Mouse (Mus musculus): ENCODE data around the gene Lrriq4. TPM values are rescaled to one million over a fixed set of nuclear protein-coding genes. Genes with fewer than 3 reads are reported as not detected.

Lrriq4 gene
- polyA plus RNA-seq, 1 experiment from 2014 or later = not detected

DNA sequence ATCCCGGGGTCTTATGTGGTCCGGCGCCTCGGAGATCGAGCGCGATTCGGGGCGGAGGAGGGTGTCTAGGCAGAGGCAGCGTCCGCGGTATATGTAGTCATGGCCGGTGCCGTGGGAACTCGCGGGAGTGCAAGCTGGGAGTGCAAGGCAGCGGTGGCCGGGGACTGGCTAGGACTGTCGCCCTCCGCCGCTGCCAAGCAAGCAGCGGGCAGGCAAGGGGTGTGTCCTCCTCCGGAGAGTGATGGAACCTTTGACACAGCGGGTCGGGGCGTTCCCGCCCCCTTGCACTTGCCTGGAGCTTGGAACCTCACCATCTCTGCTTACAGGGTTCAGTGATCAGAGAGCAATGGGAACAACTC lies 41.6 kb upstream of the Lrriq4 start:
- peak overlapping the region; percentile 98 for H3K9ac ChIP-seq (ENCODE audit: low read length)
- no peaks in the 10 kb centered on the region for H3K9me3 ChIP-seq (replicated peaks; ENCODE audit: control insufficient read depth, low read length)
- peaks cover 21% of the 10 kb centered on the region for H3K4me1 ChIP-seq (ENCODE audit: control insufficient read depth, insufficient read depth, low read length)
- peaks cover 19% of the 10 kb centered on the region for H3K36me3 ChIP-seq (ENCODE audit: control insufficient read depth, insufficient read depth)
- H3K4me2 ChIP-seq (ENCODE audit: low read depth, low read length) = peak overlapping the region; percentile 82
- ATAC-seq (replicated peaks; ENCODE audit: extremely low read depth, insufficient read depth, low FRiP score) = peak; percentile 28
- peak overlapping the region; percentile 96 for H3K27ac ChIP-seq (ENCODE audit: low read length)
- H3K27me3 ChIP-seq (ENCODE audit: control insufficient read depth, insufficient read depth, low read length) = no peaks in the 10 kb centered on the region
- under 1% methylated on average over 27 of the region's 27 CpGs for WGBS
- peak overlapping the region; percentile 99 for H3K4me3 ChIP-seq (ENCODE audit: low read length)

DNA sequence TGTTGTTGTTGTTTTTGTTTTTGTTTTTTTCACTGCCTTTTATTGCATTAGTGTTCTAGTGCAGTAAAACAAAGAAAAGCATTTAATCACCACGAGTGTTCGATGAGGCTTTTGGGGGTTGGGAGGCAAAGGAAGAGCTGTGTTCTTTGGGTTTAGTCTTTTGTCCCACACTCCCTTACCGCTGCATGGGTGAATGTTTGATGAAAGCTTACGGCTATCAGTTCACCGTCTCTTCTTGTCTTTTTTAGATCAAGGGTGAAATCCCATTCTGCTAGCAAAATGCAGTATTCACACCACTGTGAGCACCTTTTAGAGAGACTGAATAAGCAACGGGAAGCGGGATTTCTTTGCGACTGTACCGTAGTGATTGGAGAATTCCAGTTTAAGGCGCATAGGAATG lies 41.1 kb upstream of the Lrriq4 start:
- peaks cover 24% of the 10 kb centered on the region for H3K36me3 ChIP-seq (ENCODE audit: control insufficient read depth, insufficient read depth)
- peaks cover 21% of the 10 kb centered on the region for H3K4me1 ChIP-seq (ENCODE audit: control insufficient read depth, insufficient read depth, low read length)
- no peaks in the 10 kb centered on the region for H3K27me3 ChIP-seq (ENCODE audit: control insufficient read depth, insufficient read depth, low read length)
- peak overlapping the region; percentile 82 for H3K4me2 ChIP-seq (ENCODE audit: low read depth, low read length)
- WGBS = 41% methylated on average over 10 of the region's 10 CpGs
- H3K27ac ChIP-seq (ENCODE audit: low read length) = no peak overlapping the region
- ATAC-seq (replicated peaks; ENCODE audit: extremely low read depth, insufficient read depth, low FRiP score) = no peak
- peak overlapping the region; percentile 98 for H3K9ac ChIP-seq (ENCODE audit: low read length)
- H3K9me3 ChIP-seq (replicated peaks; ENCODE audit: control insufficient read depth, low read length) = no peaks in the 10 kb centered on the region
- peak overlapping the region; percentile 99 for H3K4me3 ChIP-seq (ENCODE audit: low read length)

DNA sequence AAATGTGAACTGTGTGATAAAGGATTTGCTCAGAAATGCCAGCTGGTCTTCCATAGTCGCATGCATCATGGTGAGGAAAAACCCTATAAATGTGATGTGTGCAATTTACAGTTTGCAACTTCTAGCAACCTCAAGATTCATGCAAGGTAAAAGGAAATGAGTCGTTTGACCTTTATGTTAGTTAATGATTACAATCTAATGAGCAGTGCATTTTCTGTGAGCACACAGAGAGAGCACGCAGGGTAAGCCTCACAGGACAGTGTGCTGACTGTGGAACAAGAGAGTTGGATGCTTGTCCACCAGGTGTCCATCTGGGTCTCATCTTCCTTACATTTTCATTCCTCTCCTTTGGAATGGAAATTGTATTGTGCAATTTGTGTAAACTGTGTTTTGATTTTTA lies 35.3 kb upstream of the Lrriq4 start:
- Histone ChIP-seq H3K27ac (ENCODE audit: low read length) (no peak overlapping the region), H3K36me3 (ENCODE audit: control insufficient read depth, insufficient read depth) (peaks cover 63% of the 10 kb centered on the region), H3K9me3 (replicated peaks; ENCODE audit: control insufficient read depth, low read length) (no peaks in the 10 kb centered on the region), H3K4me3 (ENCODE audit: low read length) (no peak overlapping the region), H3K4me1 (ENCODE audit: control insufficient read depth, insufficient read depth, low read length) (no peaks in the 10 kb centered on the region), H3K4me2 (ENCODE audit: low read depth, low read length) (no peak overlapping the region), H3K27me3 (ENCODE audit: control insufficient read depth, insufficient read depth, low read length) (no peaks in the 10 kb centered on the region), H3K9ac (ENCODE audit: low read length) (no peak overlapping the region)
- 87% methylated on average over 3 of the region's 3 CpGs for WGBS
- no peak for ATAC-seq (replicated peaks; ENCODE audit: extremely low read depth, insufficient read depth, low FRiP score)

DNA sequence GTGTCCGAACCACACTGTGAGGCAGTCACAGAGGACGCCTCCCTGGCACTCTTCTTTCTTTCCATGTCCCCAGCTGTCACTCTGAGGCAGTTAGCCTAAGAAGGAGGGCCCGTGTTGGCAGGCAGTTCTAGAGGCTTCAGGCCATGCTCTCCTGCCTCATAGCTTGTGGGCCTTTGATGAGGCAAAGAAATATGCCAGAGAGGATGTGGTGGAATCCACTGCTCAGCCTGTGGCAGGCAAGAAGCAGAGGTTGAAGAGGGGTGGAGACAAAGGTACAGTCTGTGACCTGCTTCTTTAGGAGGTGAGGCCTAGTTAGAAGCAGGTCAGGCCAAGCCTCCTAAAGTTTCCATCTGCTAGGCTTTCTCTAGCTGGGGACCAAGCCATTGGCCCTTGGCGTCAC lies 33.4 kb upstream of the Lrriq4 start:
- 93% methylated on average over 4 of the region's 4 CpGs for WGBS

DNA sequence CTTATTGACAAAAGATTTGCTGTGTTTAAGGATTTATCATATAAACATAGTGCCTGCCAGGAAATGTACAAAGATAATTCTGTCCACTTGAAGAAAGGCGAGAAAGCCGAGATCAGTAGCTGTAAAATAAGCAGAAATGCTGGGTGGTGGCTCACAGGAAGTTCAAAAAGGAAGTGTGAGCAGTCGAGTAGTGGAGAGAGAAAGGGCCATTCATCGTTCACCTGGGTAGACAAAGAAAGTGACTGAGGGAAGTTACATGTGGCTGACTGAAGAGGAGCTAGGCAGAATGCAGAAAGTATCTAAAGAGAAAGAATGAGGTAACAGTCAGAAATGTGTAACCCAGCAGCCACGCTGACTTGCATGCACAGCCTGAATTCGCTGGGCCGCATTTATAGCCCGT lies 24.2 kb upstream of the Lrriq4 start:
- Histone ChIP-seq H3K27me3 (ENCODE audit: control insufficient read depth, insufficient read depth, low read length) (no peaks in the 10 kb centered on the region), H3K4me3 (ENCODE audit: low read length) (no peak overlapping the region), H3K4me2 (ENCODE audit: low read depth, low read length) (no peak overlapping the region), H3K9ac (ENCODE audit: low read length) (no peak overlapping the region), H3K4me1 (ENCODE audit: control insufficient read depth, insufficient read depth, low read length) (0 out of 2 replicates have a peak, but pooled peaks cover 2% of the 10 kb centered on the region), H3K36me3 (ENCODE audit: control insufficient read depth, insufficient read depth) (peaks cover 28% of the 10 kb centered on the region), H3K27ac (ENCODE audit: low read length) (no peak overlapping the region), H3K9me3 (replicated peaks; ENCODE audit: control insufficient read depth, low read length) (no peaks in the 10 kb centered on the region)
- 74% methylated on average over 8 of the region's 8 CpGs for WGBS
- no peak for ATAC-seq (replicated peaks; ENCODE audit: extremely low read depth, insufficient read depth, low FRiP score)

More for the DNA sequence above, 33.4 kb upstream of the Lrriq4 start:
- no peaks in the 10 kb centered on the region for H3K9me3 ChIP-seq (replicated peaks; ENCODE audit: control insufficient read depth, low read length)
- no peaks in the 10 kb centered on the region for H3K27me3 ChIP-seq (ENCODE audit: control insufficient read depth, insufficient read depth, low read length)
- no peak overlapping the region for H3K4me3 ChIP-seq (ENCODE audit: low read length)
- no peak overlapping the region for H3K9ac ChIP-seq (ENCODE audit: low read length)
- H3K4me2 ChIP-seq (ENCODE audit: low read depth, low read length) = no peak overlapping the region
- no peak for ATAC-seq (replicated peaks; ENCODE audit: extremely low read depth, insufficient read depth, low FRiP score)
- H3K36me3 ChIP-seq (ENCODE audit: control insufficient read depth, insufficient read depth) = peaks cover 71% of the 10 kb centered on the region
- H3K27ac ChIP-seq (ENCODE audit: low read length) = no peak overlapping the region
- H3K4me1 ChIP-seq (ENCODE audit: control insufficient read depth, insufficient read depth, low read length) = no peaks in the 10 kb centered on the region

DNA sequence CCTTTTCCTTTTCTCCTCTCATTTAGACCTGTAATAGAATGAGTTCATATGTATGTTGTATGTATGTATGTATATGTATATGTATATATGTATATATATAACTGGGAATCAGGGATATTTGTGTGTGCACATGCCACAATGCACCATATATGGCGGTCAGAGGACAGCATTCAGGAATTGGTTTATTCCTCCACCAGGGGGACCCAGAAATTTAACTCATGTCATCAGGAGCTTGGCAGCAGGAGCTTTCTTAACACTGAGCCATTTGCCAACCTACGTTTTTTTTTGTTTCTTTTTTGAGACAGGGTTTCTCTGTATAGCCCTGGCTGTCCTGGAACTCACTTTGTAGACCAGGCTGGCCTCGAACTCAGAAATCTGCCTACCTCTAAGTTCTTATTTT lies 10.6 kb upstream of the Lrriq4 start:
- no peaks in the 10 kb centered on the region for H3K27me3 ChIP-seq (ENCODE audit: control insufficient read depth, insufficient read depth, low read length)
- no peak overlapping the region for H3K4me2 ChIP-seq (ENCODE audit: low read depth, low read length)
- no peaks in the 10 kb centered on the region for H3K4me1 ChIP-seq (ENCODE audit: control insufficient read depth, insufficient read depth, low read length)
- H3K9ac ChIP-seq (ENCODE audit: low read length) = no peak overlapping the region
- WGBS = 48% methylated on average over 3 of the region's 3 CpGs
- no peak for ATAC-seq (replicated peaks; ENCODE audit: extremely low read depth, insufficient read depth, low FRiP score)
- no peak overlapping the region for H3K27ac ChIP-seq (ENCODE audit: low read length)
- no peaks in the 10 kb centered on the region for H3K9me3 ChIP-seq (replicated peaks; ENCODE audit: control insufficient read depth, low read length)
- no peak overlapping the region for H3K4me3 ChIP-seq (ENCODE audit: low read length)
- no peaks in the 10 kb centered on the region for H3K36me3 ChIP-seq (ENCODE audit: control insufficient read depth, insufficient read depth)

DNA sequence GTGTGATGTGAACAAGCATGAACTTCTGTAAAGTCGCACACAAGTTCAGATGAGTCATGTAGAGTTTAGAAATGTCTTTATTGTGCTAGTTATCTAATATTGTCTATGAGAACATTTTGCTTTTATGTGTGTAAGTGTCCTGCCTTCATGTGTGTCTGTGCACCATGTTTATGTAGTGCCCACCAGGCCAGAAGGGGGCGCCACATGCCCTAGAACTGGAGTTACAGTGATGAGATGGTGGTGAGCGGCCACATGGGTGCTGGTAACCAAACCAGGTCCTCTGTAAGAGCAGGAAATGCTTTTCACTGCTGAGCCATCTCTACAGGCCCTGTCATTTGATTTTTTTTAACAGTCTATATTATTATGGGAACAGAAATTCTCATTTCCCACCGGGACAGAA lies 8.7 kb upstream of the Lrriq4 start:
- ATAC-seq (replicated peaks; ENCODE audit: extremely low read depth, insufficient read depth, low FRiP score) = no peak
- 73% methylated on average over 4 of the region's 4 CpGs for WGBS
- no peaks in the 10 kb centered on the region for H3K9me3 ChIP-seq (replicated peaks; ENCODE audit: control insufficient read depth, low read length)

DNA sequence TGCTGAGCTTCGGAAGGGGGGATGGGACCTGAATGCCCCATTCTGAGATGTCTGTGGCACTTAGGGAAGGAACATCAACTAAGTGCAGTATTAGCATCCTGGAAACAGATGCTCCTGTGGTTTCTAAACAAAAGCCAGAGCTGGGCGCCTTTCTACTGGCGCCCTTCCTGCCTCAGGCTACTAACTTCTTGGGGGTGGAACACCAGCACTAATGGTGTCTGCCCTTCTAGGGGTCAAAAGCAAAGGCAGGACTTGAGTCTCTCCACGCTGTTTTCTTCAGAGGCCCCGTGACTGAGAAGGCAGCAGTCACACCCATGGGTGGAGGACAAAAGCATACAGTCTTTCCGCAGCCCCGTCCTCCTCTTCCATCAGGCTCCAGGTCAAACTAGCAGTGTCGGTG lies 2.5 kb downstream of the Lrriq4 start:
- Histone ChIP-seq H3K9me3 (replicated peaks; ENCODE audit: control insufficient read depth, low read length) (no peaks in the 10 kb centered on the region), H3K4me2 (ENCODE audit: low read depth, low read length) (no peak overlapping the region), H3K27ac (ENCODE audit: low read length) (no peak overlapping the region), H3K36me3 (ENCODE audit: control insufficient read depth, insufficient read depth) (no peaks in the 10 kb centered on the region), H3K4me1 (ENCODE audit: control insufficient read depth, insufficient read depth, low read length) (peaks cover 6% of the 10 kb centered on the region; the same call in 1 of the 2 replicates), H3K4me3 (ENCODE audit: low read length) (no peak overlapping the region), H3K27me3 (ENCODE audit: control insufficient read depth, insufficient read depth, low read length) (peaks cover 10% of the 10 kb centered on the region), H3K9ac (ENCODE audit: low read length) (no peak overlapping the region)
- ATAC-seq (replicated peaks; ENCODE audit: extremely low read depth, insufficient read depth, low FRiP score) = no peak
- 54% methylated on average over 8 of the region's 8 CpGs for WGBS

More for the DNA sequence above, 8.7 kb upstream of the Lrriq4 start:
- no peaks in the 10 kb centered on the region for H3K27me3 ChIP-seq (ENCODE audit: control insufficient read depth, insufficient read depth, low read length)
- H3K27ac ChIP-seq (ENCODE audit: low read length) = no peak overlapping the region
- H3K4me3 ChIP-seq (ENCODE audit: low read length) = no peak overlapping the region
- no peaks in the 10 kb centered on the region for H3K36me3 ChIP-seq (ENCODE audit: control insufficient read depth, insufficient read depth)
- no peak overlapping the region for H3K4me2 ChIP-seq (ENCODE audit: low read depth, low read length)
- no peak overlapping the region for H3K9ac ChIP-seq (ENCODE audit: low read length)
- H3K4me1 ChIP-seq (ENCODE audit: control insufficient read depth, insufficient read depth, low read length) = no peaks in the 10 kb centered on the region

DNA sequence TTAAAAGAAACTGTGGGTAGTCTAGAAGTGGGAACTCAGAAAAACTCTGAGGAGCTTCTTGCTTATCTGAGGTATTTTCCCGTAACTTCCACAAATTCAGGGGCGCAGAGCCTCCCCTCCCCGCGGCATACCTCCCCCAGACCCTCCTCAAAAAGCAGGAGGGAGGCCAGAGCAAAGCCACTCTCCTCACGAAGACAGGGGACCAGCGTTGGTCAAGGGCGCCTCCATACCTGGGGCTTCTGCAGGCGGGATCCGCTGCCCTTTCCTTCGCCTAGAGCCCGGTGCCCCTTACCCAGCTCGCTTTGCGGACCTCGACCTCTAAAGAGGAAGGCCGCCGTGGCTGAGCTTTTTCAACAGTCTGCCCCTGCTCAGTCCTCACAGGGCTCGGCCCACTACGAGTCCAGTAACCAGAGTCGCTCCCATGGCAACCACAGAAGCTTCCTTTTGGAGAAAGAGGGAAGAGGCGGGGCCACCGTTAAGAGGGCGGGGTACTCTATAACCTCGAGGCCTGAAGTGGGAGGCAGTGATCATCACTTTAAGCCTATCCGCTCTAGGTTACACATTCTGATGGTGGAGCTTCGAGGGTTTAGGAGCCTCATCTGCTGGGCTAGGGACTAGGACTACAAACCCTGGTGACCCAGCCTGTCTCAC lies 3.3 kb downstream of the Lrriq4 start, which contains the start of gene Lrrc34:
Gene Lrrc34 (minus strand): TSS at position 430 of the 651 bp plus-strand sequence.
- no peak within 1 kb of the TSS for H3K27ac ChIP-seq (ENCODE audit: low read length)

More for the DNA sequence above, 3.3 kb downstream of the Lrriq4 start, which contains the start of gene Lrrc34:
- 3% methylated on average over 25 of the region's 25 CpGs for WGBS
- peak; percentile 73 for ATAC-seq (replicated peaks; ENCODE audit: extremely low read depth, insufficient read depth, low FRiP score)
- no peaks in the 10 kb centered on the region for H3K9me3 ChIP-seq (replicated peaks; ENCODE audit: control insufficient read depth, low read length)
- H3K36me3 ChIP-seq (ENCODE audit: control insufficient read depth, insufficient read depth) = no peaks in the 10 kb centered on the region
- H3K4me3 ChIP-seq (ENCODE audit: low read length) = peak within 1 kb of the TSS; percentile 48
- peak within 1 kb of the TSS; percentile 63 for H3K9ac ChIP-seq (ENCODE audit: low read length)
- H3K27me3 ChIP-seq (ENCODE audit: control insufficient read depth, insufficient read depth, low read length) = peaks cover 13% of the 10 kb centered on the region
- H3K4me1 ChIP-seq (ENCODE audit: control insufficient read depth, insufficient read depth, low read length) = peaks cover 6% of the 10 kb centered on the region; the same call in 1 of the 2 replicates
- peak within 1 kb of the TSS; percentile 78 for H3K4me2 ChIP-seq (ENCODE audit: low read depth, low read length)
